Mouse (Mus musculus) C2C12 (cell line): ENCODE data around the gene Pfas.

Source experiments
- CEBPB ChIP-seq: IDR thresholded peaks from one replicate; pipeline ENCODE4 v1.6.1; 2011; ENCODE audit warnings: low read depth, mild to moderate bottlenecking, control low read depth, moderate library complexity
- CTCF ChIP-seq: IDR thresholded peaks from one replicate; pipeline ENCODE4 v1.5.1; 2011; ENCODE audit not compliant: control insufficient read depth, insufficient read depth, insufficient read length
- FOSL1 ChIP-seq: IDR thresholded peaks from one replicate; pipeline ENCODE4 v1.8.0; 2011; ENCODE audit warnings: mild to moderate bottlenecking, low read length; ENCODE audit not compliant: poor library complexity, insufficient read depth, severe bottlenecking
- MAX ChIP-seq: IDR thresholded peaks from one replicate; pipeline ENCODE4 v1.6.1; 2011; ENCODE audit warnings: mild to moderate bottlenecking, control low read depth
- MYOD1 ChIP-seq: IDR thresholded peaks from one replicate; pipeline ENCODE4 v1.6.1; 2011; ENCODE audit warnings: low read depth; ENCODE audit not compliant: control insufficient read depth, insufficient read length
- MYOG ChIP-seq: IDR thresholded peaks from one replicate; pipeline ENCODE4 v1.6.1; 2011; ENCODE audit not compliant: control insufficient read depth, insufficient read length; ENCODE audit errors: extremely low read depth
- USF1 ChIP-seq: IDR thresholded peaks from one replicate; pipeline ENCODE4 v1.6.1; 2011; ENCODE audit warnings: low read depth, mild to moderate bottlenecking, control low read depth, moderate library complexity

- TF ChIP-seq CTCF (no peak), FOSL1 (no peak), USF1 (no peak), CEBPB (no peak), MYOG (no peak), MAX (no peak), MYOD1 (no peak)
These were observed 28.9 kb downstream of the Pfas start for GRCm38 (mm10) chr11:68979320-68979733.
